Mouse (Mus musculus) adrenal gland, postnatal 25 days (tissue): ENCODE measurements around the gene Bmp8a. TPM values are rescaled to one million over a fixed set of nuclear protein-coding genes. Genes with fewer than 3 reads are reported as not detected.
"Not testable (repeated sequence)": the region's sequence is repeated elsewhere in the genome, so short reads cannot be mapped to it uniquely, and the experiment has no call there.

Experiments
- DNase-seq: peaks from one replicate; pipeline ENCODE4 v3.0.0; 2021; ENCODE audit warnings: mixed read lengths
- total RNA-seq: library from RNA; stranded (reverse); gene quantifications from 2 replicates; pipeline ENCODE4 v1.2.3, GENCODE M21; 2021

The Bmp8a gene
- total RNA-seq, 1 experiment from 2014 or later = not detected

DNA sequence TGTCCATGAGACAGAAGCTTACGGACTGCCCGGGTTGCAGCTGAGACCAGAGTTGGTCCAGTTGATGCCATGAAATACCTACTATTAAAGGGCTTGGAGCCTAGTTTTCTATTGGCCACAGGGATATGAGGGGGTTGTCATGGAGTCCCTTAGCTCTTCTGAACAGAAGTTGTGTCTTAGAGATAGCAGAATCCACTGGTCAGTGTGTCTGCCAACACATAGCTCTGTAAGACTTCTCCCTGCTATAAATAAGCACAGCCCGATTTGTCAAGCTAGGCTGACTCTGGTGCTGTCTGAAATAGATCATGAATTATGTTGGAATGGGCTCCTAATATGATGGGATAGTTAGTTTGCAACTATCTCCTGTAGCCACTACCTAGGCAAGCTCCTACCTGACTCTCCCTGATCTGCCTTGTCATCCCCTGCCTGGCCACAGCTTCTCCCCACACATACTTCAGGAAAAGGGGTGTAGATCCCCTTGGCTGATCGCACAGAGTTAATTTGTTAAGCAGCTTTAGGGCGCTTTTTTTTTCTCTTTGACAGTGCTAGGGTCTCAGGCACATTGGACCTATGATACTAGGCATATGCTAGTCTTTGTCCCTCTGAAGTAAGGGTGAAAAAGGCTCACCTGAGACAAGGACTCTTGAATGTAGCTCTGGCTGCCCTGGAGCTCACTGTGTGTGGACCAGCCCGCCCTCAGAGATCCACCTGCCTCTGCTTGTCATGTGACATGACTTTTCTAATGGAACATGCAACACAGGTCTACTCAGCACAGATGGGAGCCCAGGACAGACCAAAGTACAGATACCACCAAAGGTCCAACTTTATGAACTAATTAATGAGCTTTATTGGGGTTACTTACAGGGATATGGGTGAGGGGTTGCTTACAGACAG lies 58.1 kb downstream of the Bmp8a start:
- no peak for DNase-seq

GRCm38 (mm10) chr4:123283675-123284064 lies 59.4 kb downstream of the Bmp8a start:
- not testable (repeated sequence) for DNase-seq

- DNase-seq = peak; percentile 55
Measured at GRCm38 (mm10) chr4:123282915-123283674, 60.0 kb downstream of the Bmp8a start.

GRCm38 (mm10) chr4:123282500-123282899 lies 60.6 kb downstream of the Bmp8a start:
- DNase-seq = peak; percentile 92

GRCm38 (mm10) chr4:123280117-123280516 lies 62.9 kb downstream of the Bmp8a start:
- DNase-seq = no peak

GRCm38 (mm10) chr4:123271063-123271462 lies 72.0 kb downstream of the Bmp8a start:
- no peak for DNase-seq

Other genes with a start within 250 kb of the Bmp8a start
- not detected in 2 replicates for gene Bmp8b, start 238.1 kb downstream of the Bmp8a start, total RNA-seq
- not detected in 2 replicates for gene Oxct2b, start 227.0 kb downstream of the Bmp8a start, total RNA-seq
- 44.3 and 49.8 TPM in 2 replicates for gene Ppie, start 203.3 kb downstream of the Bmp8a start, total RNA-seq
- 2.0 and 3.6 TPM in 2 replicates for gene Hpcal4, start 160.0 kb downstream of the Bmp8a start, total RNA-seq
- gene Nt5c1a, start 141.7 kb downstream of the Bmp8a start, total RNA-seq = 42.0 and 42.8 TPM in 2 replicates
- 3.8 and 4.0 TPM in 2 replicates for gene Heyl, start 109.7 kb downstream of the Bmp8a start, total RNA-seq
- gene Pabpc4, start 80.9 kb downstream of the Bmp8a start, total RNA-seq = 97.7 and 112 TPM in 2 replicates
- gene Oxct2a, start 19.6 kb downstream of the Bmp8a start, total RNA-seq = not detected in 2 replicates